Mouse (Mus musculus): ENCODE data around the gene Usp35. TPM values are rescaled to one million over a fixed set of nuclear protein-coding genes. Genes with fewer than 3 reads are reported as not detected.

The Usp35 gene
- polyA plus RNA-seq (2014; fragmentation: Illumina TruSeq; extraction: RNeasy Lipid Tissue Mini Kit (QIAGEN cat#74804)) = 0.29 TPM

DNA sequence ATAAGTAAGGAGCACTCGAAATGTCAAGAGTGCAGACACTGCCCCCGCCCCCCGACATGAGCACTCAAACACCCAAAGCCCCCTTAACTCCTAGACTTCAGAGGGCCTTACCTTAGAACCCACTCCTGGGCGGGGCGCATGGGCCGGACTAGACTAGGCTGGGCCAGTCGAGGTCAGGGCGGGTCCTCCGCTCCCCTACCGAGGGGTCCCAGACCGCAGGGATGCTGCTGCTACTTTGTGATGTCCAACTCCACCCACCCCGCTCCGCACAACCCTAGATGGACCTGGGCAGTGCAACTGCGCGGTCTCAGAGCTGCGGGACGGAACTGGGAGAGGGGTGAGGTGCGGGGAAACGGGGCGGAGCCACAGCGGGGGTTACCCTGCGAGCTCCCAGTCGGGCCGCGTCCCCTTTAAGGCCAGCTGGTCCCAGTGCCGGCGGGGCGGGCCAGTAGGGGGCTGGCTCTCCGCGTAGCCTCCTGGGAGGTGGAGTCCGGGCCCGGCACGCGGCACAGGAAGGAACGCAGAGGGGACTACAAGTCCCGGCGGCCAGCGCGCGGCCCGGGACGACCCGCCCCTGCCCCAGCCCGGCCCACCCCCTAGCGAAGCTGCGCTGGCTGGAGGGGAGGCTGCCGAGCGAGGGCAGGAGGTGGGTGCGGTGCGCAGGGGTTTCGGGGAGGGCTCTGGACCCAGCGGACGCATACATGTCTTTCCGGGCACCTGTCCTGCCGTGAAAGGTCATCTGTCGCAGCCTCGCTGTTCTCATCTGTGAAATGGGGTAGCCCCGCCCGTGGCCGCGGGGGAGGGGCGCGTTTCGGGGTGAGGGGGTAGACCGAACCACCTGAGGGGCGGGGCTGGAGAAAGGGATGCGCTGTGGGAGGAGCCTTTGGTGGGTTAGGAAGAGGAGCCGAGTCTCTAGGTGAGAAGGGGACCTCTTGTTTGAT is at the start of gene Usp35, which contains the start of gene Kctd21:
Usp35 (minus strand) TSS at position 295 of the 941 bp plus-strand sequence.
Kctd21 (plus strand) TSS at position 602 of the 941 bp plus-strand sequence.

Other genes starting within 250 kb of the Usp35 start
- gene Kctd21, start 307 bp upstream of the Usp35 start, polyA plus RNA-seq (2014; fragmentation: Illumina TruSeq; extraction: RNeasy Lipid Tissue Mini Kit (QIAGEN cat#74804)) = 4.5 TPM
- 32.1 TPM for gene Alg8, start 39.6 kb upstream of the Usp35 start, polyA plus RNA-seq (2014; fragmentation: Illumina TruSeq; extraction: RNeasy Lipid Tissue Mini Kit (QIAGEN cat#74804))
- 217 TPM for gene Ndufc2, start 68.0 kb upstream of the Usp35 start, polyA plus RNA-seq (2014; fragmentation: Illumina TruSeq; extraction: RNeasy Lipid Tissue Mini Kit (QIAGEN cat#74804))
- gene Thrsp, start 85.7 kb upstream of the Usp35 start, polyA plus RNA-seq (2014; fragmentation: Illumina TruSeq; extraction: RNeasy Lipid Tissue Mini Kit (QIAGEN cat#74804)) = 3.0 TPM
- gene Kctd14, start 119.3 kb upstream of the Usp35 start, polyA plus RNA-seq (2014; fragmentation: Illumina TruSeq; extraction: RNeasy Lipid Tissue Mini Kit (QIAGEN cat#74804)) = 358 TPM
- gene Ints4, start 148.9 kb upstream of the Usp35 start, polyA plus RNA-seq (2014; fragmentation: Illumina TruSeq; extraction: RNeasy Lipid Tissue Mini Kit (QIAGEN cat#74804)) = 108 TPM
- 13.8 TPM for gene Aamdc, start 247.5 kb upstream of the Usp35 start, polyA plus RNA-seq (2014; fragmentation: Illumina TruSeq; extraction: RNeasy Lipid Tissue Mini Kit (QIAGEN cat#74804))
- gene Rsf1, start 247.9 kb upstream of the Usp35 start, polyA plus RNA-seq (2014; fragmentation: Illumina TruSeq; extraction: RNeasy Lipid Tissue Mini Kit (QIAGEN cat#74804)) = 54.3 TPM